Mouse (Mus musculus) heart, adult 9 months (tissue): ENCODE results near the gene Itpkb.

Source experiments
- DNase-seq, 2 experiments: peaks; one replicate each; pipeline ENCODE4 v3.0.0; 2022; ENCODE audit warnings: low spot score in 2 of 2

Itpkb gene

DNA sequence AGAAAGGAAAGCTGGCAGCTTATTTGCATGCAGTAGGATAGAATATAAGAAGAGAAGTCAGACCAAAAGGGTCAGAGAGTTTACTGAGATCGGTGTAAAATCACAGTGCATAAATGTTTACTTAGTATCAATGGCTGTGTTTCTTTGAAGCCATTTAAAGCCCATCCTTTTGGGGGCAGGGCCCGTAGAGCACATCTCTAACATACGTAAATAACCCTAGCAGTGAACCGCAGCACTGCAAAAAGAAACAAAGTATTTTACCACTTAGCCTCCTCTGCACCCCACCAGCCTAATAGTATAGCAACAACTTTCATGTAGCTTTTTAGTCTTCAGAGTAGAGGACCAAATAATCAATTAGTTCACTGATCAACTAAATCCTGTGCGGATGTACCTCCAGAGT lies 67.4 kb downstream of the Itpkb start:
- no peak for DNase-seq

DNA sequence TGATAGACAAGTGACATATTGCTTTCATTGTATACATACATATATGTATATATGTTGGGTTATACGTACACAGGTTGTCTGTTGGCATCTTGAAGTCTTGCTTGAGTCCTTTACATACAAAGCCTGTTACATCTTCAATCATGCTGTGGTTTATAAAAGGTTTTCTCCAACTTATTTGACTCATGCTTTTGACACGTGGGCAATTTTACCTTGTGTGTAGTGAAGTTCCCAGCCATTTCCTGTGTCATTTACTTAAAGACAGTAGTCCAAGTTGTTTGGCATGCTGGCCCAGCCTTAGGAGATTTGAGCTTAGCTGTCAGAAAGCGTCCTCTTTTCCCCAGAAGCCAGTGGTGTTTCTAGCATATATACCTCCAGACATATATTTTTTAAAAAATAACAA lies 68.2 kb downstream of the Itpkb start:
- no peak for DNase-seq

DNA sequence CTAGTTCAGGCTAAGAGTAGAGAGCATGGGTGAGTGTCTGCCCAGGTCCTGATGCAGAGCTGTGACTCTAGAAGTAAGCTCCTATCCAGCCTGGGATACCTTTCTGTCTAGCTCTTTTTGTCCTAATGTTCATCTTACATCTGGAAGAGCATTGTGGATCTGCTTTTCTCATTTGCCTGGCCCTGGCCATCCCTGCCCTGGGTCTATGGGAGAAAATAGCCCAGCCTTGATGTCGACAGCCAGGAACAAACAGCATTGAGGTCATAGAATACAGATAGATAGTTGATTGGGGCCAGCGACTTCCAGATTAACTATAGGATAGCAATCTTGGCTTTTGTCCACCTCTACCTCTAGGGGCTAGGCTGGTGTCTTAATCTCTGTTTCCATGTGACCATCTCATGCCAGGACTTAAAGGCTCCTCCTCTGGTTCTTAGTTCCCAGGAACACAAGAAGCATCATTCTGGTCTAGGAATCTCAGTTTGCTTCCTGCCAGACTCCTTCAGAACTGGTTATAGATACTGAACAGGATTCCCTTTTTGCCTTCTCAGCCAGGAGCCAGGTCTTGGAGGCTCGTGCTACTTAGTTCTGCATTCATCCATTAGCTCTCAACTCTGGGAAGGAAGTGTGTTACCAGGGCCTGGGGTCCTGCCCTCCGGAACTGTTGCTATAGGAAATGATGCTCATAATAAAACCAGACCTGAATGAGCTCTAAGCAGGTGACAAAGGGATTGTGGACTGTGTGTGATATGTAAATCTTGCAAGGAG lies 70.6 kb downstream of the Itpkb start:
- no peak for DNase-seq

DNA sequence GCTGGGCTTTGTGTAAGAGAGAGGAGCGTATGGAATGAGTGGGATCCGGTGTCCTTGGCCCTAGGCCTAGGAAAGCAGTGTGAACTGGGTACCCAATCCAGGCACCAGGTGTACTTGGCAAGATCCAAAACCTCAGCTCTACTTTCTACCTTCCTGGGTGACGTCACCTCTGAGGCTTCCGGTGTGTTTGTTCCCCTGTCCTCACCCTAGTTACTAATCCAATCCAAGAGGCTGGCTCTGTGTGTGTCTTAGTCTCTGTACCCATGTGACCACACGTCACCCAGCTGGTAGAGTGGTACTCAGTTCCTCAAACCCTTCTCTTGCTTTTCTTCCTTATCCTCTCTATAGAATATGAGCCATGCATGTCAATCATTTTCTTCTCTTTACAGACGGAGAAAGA lies 71.4 kb downstream of the Itpkb start:
- peak in 1 of 2 experiments; percentile 64 for DNase-seq

DNA sequence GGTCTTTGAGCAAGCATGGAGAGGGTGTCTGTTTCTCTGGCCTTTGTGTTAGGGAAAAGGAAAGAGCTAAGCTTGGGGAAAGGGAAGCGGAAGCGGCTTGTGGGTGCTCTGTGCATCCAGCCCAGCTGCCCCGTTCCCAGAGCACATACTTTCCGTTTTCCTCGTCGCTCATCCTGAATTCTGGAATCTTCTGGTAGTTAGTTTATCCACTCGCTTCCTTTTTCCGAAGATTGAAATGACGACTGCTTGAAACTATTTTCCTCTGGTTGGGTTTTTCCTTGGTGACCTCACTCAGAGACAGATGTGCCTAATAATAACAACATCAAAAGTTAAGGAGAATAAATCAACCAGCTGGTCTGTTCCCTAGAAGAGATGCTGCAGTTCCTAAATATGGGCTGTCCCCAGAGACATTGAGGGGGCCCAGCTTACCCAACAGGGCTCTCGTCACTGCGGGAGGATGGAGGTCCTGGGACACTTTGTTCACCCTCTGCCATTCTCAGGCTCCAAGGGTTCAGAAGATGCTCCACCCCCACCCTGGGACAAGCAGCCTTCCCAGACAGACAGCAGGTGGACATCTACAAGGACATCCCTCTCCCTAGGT lies 72.3 kb downstream of the Itpkb start:
- peak; percentile 77 to 88 for DNase-seq

DNA sequence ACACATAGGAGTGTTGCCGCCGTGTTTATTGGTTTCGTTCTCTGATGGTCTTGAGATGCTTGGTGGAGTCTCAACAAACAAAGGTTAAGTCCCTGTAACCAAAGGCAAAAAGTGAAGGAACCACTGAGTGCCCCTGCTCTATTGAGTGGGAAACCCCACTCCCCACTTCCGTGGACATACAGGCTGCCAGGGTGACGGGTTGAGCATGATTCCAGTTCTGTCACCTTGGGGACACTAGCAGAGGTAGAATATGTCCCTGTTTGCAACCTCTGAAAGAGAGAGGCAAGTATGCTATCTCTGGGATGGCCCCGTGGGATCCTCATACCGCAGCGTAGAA lies 73.0 kb downstream of the Itpkb start:
- DNase-seq: no peak

DNA sequence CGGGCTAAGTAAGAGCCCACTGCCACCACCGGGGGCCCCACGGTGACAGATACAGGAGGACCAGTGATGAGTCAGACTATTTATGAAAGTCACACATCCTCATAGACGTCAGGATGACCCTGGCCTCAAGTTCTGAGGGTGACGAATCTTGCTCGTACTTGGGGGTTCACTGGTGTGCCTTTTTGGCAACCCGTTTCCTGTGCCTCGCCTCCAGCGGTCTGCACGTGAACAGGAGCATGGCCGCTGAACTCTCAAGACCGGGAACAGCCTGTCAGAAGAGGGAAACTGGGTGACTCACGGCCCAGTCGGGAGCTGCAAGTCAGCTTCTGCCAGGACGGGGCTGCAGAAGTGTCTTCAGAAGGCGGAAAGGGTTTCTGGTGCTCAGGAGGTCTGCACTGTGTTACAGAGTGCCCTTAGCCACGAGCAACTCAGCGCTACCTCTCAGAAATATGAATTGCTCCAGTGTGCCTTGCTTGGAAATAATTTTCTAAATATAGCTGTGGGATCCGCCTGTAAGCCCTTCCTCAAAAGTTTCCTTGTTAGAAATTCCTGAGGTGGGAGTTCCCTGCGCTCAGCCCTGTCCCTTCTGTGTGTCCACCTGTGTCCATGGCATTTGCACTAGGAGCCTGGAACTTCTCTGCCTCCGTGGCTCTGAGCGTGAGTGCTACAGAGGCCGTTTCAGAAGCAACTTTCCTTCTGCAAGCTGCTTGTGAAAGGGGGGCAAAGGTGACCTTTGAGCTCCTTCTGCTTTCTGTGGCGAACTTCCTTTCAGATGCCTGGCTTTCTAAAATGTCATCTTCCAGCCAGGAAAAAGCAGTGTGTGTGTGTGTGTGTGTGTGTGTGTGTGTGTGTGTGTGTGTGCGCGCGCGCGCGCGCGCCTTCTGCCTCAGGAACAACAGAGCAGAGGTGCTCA lies 73.7 kb downstream of the Itpkb start:
- peak; percentile 79 to 85 for DNase-seq

DNA sequence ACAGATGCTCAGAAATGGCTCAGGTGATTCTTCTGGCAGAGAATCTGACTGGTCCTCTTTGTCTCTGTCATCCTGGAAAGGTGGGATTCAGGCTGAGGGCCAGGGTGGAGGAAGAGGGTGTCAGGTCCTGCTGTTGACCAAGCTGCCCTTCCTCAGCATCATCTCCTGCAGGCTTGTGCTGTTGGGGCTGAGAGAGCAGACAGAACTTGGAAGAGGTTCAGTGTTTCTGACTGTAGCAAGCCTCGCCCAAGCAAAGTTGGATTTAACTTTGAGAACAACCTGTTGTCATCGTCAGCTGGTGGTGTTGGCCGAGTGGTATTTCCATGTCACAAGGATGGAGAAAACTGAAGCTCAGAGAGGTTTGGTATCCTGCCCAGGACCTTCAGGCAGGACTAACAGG lies 74.4 kb downstream of the Itpkb start:
- DNase-seq: peak in 1 of 2 experiments; percentile 57

DNA sequence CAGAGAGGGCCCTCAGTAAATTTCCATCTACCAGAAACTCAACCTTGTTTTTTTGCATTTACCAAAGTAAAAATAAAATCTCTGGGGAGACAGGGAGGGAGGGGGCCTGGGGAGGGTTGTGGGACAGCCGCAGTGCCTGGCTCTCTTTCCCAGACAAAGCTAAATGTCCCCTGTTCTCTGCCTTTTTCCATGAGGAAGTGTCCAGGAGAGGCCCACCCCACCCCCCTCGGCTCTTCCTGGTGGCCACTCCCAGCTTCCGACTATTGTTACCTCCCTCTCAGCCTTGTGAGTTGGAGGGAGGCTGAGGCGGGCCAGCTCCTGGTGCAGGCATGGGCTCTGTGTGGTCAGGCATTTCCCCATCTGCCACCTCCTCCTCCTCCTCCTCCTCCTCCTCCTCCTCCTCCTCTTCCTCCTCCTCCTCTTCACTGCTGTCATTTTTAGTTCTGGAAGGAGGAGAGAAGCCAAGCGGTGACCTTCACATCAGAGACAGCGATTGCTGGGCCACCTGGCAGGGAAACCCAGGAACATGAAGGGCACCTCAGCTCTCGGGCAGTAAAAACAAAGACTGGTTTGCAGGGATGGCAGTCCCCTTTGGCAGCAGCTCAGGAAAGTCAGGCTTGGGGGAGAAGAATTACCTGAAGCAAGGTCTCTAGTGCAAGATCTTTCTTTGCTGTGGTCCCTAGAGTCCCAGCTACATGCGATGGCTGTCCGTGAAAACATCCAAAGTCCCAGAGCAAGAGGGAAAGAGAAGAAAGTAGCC lies 75.5 kb downstream of the Itpkb start:
- DNase-seq: peak; percentile 81 to 89

DNA sequence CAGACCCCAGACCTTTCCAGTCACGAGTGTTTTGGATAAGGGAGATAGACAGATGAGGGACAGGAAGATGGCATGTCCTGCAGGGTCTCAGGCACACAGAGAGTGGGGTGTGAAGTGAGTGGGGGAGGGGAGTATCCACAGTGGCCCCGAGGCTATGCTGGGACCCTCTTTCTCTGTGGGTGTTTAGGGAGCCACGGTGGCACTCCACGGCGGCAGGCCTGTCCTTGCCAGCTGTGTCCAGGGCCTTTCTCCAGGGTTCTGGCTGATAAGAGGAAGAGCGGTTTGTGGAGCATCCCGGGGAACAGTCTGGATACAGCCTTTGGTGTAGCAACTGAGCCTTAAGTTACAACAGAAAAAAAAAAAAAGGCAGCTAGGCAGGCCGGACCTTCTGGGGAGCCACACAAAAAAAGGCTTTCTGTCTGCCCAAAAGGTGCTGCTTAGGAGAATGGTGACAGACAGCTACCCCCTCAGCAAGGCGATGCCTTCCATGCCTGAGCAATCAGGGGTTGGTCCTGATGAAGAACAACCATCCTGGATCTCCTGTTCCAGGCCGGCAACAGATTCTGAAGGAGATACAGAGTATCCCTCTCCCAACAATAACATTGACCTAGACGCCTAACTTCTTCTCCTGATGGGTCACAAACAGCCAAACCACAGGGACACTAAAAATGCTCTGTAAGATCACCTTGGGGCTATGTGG lies 76.2 kb downstream of the Itpkb start:
- no peak for DNase-seq

DNA sequence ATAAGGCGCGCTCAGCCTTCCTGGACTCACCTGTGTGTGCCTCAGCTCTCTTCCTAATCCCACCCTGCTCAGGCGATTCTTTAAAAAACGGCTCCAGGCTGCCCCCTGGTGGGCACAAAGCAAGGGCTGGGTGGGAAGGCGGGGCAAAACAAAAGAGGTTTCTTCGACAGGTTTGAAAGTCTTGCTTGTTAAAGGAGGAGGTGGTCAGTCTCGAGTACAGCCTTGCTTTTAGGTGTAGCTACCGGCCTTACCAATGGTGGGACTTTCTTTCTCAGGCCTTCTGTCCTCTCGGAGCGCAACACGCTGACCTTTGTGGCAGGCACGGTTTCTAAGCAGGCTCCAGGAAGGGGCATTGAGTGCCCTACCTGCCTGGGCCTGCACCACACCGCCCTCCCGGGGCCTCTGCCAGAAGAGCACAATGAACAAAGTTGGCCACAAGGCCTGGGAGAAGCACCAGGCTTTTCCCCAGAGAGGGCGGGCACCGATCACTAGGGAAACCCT lies 76.9 kb downstream of the Itpkb start:
- DNase-seq: peak in 1 of 2 experiments; percentile 57

DNA sequence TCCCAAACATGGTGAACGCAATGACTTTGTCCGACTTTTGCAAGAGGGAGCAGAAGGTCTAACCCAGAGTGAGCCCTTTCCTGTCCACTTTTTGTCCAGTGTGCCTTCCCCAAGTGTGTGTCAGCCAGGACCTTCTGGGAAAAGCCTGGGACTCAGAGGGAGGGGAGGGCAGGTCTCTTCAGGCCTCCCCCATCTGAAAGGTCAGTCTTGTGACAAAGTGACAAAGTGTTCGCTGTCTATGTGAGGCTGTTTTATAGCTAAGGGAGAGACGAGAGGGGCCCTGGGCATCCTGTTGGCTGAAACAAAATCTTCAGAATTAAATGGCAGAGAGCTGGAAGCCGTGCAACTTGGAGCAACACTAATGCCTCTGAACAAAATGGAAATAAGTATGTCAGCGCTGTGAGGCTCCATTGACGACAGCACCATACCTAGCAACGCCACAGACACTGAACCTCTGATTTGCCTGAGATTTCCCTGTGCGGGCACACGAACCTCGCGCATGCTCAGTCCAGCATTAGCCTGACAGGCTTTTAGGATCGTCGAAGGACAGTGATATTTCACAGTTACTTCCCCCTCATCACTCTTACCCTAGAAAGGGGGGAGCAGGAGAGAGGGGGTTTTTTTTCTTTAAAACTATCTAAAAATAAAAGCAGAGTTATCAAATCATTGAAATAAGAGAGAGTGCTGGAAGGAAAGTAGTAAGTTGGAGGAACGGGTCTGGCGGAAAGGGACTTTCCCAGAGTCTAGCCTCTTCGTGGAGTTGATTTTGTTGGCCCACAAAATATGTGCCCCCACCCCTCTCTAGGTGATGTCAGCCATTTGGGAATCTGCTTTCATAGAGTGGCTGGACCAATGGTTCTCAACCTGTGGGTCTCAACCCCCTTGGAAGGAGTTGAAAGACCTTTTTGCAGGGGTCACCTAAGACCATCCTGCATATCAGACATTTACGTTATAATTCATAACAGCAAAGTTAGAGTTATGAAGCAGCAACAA lies 77.7 kb downstream of the Itpkb start:
- no peak for DNase-seq

DNA sequence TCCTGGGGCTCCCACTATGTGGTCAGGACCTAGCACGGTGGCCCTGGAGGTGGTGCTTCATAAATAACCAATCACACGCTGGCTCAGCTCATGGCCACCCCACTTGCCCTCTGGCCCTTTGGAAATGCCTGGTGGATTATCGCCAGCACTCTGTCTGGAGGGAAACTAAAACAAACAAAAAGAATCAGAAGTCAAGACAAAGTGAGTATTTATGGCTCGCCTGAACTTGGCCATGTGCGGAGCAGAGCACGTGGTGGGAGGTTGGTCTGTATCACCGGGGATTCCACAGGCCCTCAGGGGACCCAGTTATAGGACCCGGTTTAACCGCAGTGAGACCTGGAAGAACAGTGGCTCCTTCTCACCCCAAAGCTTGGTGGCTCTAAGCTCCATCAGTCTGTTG lies 78.5 kb downstream of the Itpkb start:
- peak; percentile 82 to 83 for DNase-seq

DNA sequence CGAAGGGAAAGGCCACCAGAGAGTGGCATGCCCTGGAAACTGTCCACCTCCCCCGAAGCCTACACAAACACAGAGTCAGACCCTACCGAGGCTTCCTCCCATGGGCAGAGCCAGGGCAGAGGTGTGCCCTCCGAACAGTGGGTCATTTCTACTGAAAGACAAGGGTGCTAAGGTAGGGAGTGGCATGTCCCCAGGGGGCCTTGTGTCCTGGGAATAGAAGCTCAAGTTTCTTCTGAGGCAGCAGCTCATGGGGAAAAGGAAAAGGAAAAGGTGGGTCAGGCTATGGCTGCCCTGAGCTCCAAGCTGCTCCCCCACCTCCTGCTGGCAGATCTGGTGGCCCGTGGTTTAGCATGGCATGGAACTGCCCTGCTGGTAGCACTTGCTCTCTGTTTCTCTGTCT lies 79.5 kb downstream of the Itpkb start:
- no peak for DNase-seq

DNA sequence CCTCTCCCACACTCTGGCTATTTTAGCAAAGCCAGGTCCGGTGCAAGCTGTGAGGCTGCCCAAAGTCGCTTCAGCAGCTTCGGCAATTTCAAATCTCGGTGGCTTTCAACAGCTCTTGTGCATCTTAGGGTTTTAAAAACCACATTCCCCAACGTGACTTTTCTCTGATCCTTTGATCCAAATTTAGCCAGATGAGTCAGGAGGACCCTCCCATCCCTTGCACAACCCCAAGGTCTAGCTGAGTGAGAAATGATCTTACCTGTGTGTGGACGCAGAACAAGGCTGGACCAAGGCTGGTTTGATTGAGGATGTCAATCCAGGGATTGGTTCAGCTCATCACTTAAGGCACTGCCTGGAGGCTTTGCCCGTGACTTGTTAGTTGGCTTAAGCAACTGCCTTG lies 80.0 kb downstream of the Itpkb start:
- DNase-seq: no peak

DNA sequence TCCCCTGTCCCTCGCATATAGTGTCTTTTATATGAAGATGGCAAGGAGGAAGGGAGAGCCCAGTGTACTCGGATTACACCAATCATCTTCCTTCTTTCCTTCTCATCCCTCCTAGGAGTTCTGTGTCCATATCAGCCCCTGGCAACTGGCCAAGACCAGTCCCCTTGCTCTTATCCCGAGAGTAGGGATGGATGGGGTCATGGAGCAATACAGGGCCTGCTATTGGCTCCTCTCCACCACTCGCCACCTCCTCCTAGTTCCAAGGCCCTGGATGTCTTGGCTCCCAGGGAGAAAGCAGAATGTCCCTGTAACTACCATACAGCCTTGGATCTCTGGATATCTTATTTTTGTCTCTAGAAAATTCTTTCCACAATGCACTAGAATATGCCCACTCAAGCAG lies 84.8 kb downstream of the Itpkb start:
- DNase-seq: no peak

DNA sequence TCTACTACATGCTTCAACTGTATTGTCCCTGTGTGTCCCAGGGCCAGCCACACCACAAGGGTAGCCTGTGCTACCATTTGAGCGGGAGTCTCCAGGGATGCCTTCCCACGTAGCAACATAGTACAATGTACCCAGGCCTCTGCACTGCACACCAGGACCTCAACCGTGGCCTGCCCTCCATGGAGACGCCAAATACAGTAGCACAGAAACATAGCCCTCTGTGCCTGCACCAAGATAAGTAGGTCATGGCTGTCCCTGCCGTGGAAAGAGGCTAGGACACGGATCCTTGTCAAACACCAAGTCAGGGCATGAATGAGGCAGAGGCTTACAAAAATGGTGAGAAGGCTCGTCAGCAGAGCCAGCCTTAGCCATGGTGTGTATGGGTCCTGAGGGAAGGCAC lies 85.6 kb downstream of the Itpkb start:
- no peak for DNase-seq

DNA sequence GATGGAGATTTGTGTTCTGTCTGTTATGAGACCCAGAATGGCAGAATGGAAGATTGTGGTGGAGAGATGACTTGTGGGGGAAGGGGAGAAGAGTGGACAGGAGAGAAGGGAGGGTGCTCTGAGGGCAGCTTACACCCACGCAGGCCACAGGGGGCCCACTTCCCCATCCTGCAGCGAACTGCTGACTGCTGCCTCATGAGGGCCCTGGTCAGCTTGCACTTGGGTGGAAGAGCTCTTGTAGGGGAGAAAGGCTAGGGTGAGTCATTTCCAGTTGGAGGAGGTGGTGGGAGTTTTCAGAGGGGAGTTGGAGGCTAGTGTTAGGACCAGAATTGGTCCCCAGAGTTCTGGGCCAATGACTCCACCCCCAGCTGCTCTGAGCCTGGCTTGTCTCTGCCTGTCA lies 86.8 kb downstream of the Itpkb start:
- DNase-seq: no peak

DNA sequence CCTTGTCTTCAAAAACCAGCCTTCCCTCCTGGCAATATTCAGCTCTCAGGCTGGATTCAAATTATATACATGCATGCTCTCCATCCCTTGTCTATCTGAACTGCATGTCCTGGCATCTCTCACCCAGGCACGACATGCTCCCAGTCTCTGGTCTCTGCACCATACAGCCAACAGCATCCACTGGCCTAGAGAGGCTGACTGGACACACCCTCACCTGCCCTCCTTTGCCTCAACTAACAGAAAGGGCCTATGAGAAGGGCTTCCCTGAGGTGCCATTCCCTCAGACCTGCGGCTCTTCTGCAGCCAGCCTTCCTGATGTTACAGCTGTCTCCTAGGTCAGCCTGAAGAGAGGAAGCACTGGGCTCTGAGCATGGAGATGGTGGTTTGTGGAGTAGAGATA lies 88.8 kb downstream of the Itpkb start:
- DNase-seq: no peak
